Mouse (Mus musculus) left cerebral cortex, postnatal 4 days (tissue): ENCODE results near the gene Pou1f1. TPM values are rescaled to one million over a fixed set of nuclear protein-coding genes. Genes with fewer than 3 reads are reported as not detected.
A peak's percentile ranks its signal among the peaks of the same experiment; 100 is the strongest.

Experiments
- DNase-seq: peaks from one replicate; pipeline ENCODE4 v3.0.0-alpha.2; 2022
- intact Hi-C: fragments of 180-260 bp; cut with DNase I; formaldehyde crosslinking; loops from one replicate; pipeline ENCODE4 v1.15.1; 2025
- total RNA-seq, 2 experiments: library from RNA; stranded (reverse); gene quantifications; 2 replicates each; pipeline ENCODE4 v1.2.3; 2021

Gene Pou1f1
- not detected for total RNA-seq

DNA sequence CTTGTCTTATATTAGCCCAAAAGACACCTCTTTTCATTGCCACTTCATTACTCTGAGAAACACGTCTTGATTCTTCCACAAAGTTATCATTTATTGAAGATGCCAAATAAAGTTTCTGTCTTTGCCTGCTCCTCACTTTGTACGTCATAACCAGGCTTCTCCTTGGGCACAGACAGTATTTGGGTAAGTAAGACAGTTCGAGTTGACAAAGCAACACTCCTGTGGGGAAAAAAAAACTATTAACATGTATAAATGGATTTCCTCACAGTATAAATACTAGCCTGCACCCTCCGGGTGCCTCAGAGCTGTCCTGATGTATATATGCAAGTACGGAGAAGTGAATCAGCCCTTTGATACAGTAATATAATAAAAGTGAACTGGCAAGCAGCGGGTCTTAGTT lies at the start of gene Pou1f1:
TSS of gene Pou1f1 (plus strand) at position 301 of the 400 bp plus-strand sequence.
- DNase-seq, result no peak
- intact Hi-C loops, result no loop called here

DNA sequence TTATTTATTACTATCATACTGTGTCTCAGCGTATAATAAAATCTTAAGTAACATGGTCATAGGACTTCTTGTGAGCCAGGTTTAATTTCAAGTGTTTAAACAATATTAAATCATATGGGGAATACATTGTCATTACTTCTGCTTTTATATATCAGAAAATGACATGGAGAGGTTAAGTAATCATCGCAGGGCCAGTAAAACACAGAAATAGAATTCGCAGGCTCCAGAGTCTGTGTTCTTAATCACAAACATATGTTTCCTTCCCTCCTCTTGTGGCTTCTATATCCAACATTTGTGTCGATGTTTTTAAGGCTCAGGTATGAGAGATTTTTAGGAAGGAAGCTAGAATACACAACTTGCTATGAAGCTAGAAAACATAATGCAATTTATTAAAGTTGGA lies 49.7 kb upstream of the Pou1f1 start:
- DNase-seq, result no peak
- intact Hi-C loops, result loop anchor here (5.0 to 10.0 kb wide), 2 partner anchors 96 to 563 kb away; no protein-coding TSS in a partner anchor

DNA sequence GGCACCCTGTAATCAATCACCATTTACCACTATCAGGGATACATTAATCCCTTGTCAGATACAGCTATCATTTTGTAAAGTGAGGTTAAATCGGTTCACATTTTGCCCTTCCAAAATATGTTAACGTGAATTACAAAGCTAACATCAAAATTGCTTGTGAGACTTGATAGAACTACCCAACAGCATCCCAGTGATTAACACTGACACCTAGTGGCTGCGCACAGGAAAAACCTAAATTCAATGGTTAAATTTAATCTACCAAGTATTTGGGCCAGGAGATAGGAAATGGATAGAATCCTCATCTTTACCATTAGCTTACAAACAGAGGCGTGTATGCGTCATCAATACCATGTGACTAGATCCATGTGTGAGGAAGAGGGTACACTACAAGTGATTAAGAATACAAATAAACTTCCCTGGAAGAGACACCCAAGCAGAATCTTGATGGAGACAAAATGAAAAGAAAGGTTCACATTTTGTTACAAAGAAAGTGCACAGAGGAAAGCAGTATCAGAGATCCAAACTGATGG lies 47.8 kb upstream of the Pou1f1 start:
- intact Hi-C loops, result loop anchor here (5.0 to 10.0 kb wide), 2 partner anchors 98 to 565 kb away; no protein-coding TSS in a partner anchor

DNA sequence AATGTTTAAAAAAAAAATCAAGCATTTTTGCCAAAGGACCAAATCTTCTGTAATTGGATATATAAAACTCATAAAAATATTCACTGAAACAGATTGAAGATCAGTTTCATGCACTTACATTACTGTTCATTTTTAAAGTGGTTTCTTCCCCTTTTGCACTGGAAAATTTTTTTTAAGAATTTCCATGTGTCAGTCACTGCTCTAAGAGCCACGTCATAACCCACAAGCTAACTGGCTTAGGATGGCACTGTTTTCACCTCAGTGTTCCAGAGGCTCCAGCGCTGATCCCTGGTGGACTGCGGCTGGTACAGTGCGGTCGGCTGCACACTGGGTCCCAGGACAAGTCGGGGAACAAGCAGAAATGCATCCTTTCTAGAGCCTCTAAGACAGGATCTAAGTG lies 34.6 kb upstream of the Pou1f1 start:
- intact Hi-C loops, result no loop called here
- DNase-seq, result no peak

More for the DNA sequence above, 47.8 kb upstream of the Pou1f1 start:
- peak; percentile 13 for DNase-seq

DNA sequence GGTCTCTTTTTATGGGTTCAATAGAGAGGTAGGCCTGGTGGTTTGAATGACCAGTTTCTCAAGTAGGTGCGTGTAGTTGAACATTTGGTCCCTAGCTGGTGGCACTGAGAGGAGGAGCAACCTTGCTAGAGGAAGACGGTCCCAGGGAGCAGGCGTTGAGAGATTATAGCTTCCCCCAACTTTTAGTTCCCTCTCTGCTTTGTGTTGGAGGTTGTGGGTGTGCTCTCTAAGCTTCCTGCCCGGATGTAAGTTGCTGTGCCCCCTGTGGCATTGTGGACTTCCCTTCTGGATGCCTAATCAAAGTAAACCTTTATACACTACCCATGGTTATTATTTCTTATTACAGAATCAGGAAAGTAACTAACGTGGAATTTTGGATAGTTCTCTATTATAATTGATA lies 24.3 kb upstream of the Pou1f1 start:
- intact Hi-C loops, result loop anchor here (5.0 kb wide), 1 partner anchor 589 kb away; no protein-coding TSS in a partner anchor
- DNase-seq, result no peak

DNA sequence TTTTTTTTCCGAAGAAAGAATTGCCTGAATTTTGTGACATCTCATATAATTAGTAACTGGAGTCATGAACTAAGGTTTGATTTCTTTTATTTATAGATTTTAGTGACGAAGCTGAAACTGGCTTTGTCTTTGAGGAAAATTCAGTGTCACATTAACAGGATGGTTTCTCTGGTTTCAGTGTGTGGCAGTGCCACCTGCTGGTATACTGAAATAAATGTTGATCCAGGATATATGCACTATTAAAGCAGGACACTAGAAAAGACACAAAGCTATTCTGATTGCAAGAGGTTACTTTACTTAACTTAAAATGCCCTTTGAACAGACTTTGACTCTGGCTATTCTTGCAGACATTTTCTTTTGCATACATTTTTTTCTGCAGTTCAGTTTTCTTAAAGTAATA lies 23.3 kb upstream of the Pou1f1 start:
- intact Hi-C loops, result loop anchor here (5.0 kb wide), 1 partner anchor 590 kb away; no protein-coding TSS in a partner anchor
- DNase-seq, result peak; percentile 27

DNA sequence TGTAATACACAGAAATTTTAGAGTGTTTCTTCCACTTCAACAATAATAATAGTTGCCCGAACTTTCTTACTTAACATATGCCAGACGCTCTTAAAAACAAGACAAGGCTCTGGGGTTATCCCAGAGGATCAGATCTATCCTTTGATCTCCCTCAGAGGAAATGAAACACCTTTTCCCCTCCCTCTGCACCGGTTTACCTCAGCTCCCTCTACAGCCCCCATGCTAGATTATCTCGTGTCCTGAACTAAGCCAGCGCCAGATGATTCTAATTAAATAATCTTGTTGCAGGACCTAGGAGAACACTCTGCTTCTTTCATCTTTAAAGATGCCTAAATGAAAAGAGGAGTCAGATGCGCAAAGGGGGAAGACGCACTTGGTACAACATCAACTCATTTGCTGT lies 6.1 kb upstream of the Pou1f1 start:
- intact Hi-C loops, result no loop called here
- no peak for DNase-seq

DNA sequence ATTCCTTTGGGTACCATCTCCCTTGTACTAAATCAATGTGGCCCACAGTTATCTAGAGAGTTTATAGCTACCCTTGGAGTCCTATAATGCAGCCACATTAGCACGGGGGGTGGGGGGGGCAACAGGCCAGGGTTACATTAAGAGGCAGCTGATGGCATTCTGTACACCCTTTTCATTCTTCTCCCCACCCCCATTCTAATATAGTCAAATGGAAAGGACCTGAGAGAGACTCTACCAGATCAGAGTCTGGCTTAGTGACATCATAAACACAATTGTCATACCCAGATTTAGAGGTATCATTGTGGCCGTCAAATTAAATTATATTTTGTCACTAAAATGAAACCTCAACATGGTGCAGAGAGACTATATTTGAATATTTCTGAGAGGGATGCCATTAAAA lies 5.7 kb downstream of the Pou1f1 start:
- intact Hi-C loops, result no loop called here
- no peak for DNase-seq

DNA sequence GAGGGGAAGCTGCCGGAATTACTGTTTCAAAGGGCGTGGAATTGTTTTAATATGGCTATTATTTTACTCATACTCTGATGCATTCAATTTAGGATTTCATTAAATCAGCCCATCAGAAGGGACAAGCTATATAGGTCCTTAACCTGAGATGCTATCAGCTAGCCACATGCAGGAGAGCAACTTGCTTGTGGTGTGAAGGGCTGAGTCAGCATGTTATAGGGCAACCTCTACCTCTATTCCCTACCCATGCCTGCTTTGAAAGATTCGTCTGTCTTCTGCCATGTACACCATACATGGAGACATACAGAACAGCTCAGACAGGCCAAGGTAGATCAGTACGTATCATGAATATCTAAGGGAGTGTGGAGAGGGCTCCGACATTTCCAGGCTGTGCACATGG lies 6.4 kb downstream of the Pou1f1 start:
- DNase-seq, result no peak
- intact Hi-C loops, result no loop called here

DNA sequence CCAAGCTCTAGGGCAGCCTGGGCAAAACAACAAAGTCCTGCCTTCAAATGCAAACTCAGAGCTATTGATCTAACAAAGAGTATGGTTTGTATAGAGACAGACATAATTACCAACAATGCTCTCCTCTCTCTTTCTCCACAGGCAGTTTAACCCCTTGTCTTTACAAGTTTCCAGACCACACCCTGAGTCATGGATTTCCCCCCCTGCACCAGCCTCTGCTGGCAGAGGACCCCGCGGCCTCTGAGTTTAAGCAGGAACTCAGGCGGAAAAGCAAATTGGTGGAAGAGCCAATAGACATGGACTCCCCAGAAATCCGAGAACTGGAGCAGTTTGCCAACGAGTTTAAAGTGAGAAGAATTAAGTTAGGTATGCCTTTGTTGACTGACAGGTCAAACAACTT lies 9.3 kb downstream of the Pou1f1 start:
- intact Hi-C loops, result no loop called here
- peak; percentile 11 for DNase-seq

DNA sequence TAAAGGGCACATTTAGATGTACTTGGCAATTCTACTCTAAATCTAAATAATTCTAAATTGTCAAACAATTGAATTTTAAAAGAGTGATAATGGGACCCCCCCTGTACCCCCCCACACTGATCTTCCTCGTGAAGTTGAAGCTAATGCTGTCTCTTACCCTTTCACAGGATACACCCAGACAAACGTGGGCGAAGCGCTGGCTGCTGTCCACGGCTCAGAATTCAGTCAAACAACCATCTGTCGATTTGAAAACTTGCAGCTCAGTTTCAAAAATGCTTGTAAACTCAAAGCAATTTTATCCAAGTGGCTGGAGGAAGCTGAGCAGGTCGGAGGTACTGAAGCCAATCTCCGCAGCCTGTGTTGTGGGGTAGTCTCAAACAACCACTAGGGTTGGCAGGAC lies 11.4 kb downstream of the Pou1f1 start:
- intact Hi-C loops, result no loop called here

DNA sequence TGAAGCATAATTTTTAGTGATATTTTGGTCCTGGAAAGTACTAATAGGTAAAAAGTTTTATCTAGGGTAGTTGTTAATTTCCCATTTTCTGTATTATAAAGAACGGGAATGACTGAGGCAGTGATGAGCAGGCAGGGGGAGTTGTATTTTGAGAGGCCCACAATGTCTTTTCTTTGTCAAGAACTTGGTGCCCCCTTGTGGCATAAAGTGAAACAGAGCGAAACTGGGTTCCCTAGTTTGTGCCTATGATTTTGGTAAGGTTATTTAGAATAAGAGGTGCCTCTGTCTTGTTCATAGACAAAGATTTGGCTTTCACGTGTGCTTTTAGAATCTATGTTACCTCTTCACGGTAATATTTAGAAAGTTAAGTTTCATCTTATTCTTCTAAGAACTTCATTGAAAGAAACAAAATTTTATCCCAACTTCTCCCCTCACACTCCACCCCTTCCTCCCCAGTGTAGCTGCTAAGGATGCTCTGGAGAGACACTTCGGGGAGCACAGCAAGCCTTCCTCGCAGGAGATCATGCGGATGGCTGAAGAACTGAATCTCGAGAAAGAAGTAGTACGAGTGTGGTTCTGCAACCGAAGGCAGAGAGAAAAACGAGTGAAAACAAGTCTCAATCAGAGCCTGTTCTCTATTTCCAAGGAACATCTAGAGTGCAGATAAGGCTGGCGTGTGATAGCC lies 13.1 kb downstream of the Pou1f1 start:
- peak; percentile 47 for DNase-seq
- intact Hi-C loops, result no loop called here

More for the DNA sequence above, 11.4 kb downstream of the Pou1f1 start:
- DNase-seq, result peak; percentile 45

DNA sequence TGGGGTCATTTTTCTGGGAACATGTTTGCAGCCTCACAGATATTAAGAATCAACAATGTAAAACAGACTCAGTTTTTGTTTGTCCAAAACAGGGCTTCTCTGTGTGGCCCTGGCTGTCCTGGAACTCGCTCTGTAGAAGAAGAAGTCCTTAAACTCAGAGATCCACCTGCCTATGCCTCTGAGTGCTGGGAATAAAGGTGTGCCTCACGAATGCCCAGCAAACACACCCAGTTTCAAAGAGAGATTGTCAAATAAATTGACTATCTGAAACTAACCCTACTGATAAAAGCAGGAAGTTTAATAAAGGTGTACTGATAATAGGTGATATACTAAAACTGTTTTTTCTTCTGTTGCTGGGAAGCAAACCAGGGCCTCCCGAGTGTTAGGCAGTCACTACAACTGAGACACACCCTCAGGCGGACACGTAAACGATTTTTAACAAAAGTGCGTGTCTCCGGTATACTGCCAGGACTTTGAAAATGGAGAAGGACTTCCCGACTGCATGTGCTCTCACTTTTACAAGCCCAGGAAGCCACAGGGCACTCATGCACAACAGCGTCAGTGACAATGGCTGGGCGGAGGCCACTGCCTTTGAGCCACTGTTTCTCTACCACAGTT lies 23.5 kb downstream of the Pou1f1 start:
- intact Hi-C loops, result no loop called here
- no peak for DNase-seq

DNA sequence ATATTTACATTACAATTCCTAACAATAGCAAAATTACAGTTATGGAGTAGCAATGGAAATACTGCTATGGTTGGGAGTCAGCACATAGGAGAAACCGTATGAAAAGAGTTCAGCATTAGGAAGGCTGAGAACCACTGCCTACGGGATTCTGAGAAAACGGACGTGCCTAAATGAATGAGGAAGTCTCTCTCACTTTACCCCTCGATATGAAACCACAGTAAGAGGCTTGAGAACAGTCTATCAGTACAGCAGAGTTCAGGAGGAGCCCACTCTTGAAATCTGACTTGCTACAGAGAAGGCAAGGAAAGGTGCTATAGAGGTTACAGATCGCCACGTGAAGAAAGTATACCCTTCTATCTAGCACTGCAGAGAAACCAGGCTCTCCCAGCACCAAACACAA lies 28.6 kb downstream of the Pou1f1 start:
- intact Hi-C loops, result no loop called here
- DNase-seq, result no peak

DNA sequence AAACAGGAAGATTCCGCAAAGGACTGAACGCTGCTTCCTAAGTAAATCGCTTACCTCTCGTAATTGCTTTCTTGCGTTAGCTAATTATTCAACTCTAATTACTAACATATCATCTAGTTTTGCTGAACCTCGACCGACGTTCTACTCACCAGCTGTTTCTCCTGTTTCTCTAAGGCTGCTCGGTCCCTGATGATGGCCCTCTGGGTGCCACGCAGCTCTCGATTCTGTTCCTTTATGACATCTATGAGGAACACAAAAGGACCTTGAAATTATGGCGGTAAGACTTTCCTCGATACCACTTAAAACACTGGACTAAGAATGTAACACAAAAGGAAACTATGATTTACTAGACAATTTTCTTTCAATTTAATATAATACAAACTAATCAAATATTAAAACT lies 30.5 kb downstream of the Pou1f1 start:
- DNase-seq, result no peak
- intact Hi-C loops, result no loop called here

DNA sequence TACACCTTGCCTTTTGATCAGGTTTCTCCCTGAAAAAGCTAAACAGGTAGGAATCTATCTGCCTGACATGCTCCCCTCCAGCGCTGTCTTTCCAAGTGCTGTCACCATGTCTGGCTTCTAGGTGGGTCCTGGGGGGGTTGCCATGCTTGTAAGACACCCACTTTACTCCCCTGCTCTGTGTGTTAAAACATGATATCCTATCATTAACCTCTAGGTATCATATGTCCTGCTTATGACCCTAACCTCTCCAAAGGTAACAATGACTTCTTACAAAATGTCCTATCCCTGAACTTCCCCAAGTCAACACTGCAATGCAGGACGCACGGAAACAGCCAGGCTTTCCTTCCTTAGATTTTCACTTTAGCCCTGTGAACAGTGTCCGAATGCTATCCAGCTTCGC lies 34.0 kb downstream of the Pou1f1 start:
- intact Hi-C loops, result no loop called here
- DNase-seq, result no peak

DNA sequence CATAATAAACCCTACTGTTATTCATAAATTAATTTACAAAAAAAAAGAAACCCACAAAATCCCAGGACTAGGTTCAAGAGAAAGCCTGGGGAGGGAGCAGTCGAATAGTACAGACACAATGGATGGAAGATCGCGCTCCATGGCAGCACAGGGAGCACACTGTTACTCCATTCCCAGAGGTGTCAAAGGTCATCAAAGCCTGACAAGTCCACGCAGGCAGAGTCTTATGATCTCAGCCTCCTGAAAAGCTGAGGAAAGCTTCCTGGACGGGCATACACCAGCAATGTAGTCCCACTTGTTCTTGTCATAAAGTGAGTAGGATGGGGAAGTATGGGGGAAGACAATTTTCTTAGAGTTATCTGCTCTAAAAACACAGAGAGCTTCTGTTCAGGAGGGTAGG lies 37.1 kb downstream of the Pou1f1 start:
- DNase-seq, result no peak
- intact Hi-C loops, result no loop called here

DNA sequence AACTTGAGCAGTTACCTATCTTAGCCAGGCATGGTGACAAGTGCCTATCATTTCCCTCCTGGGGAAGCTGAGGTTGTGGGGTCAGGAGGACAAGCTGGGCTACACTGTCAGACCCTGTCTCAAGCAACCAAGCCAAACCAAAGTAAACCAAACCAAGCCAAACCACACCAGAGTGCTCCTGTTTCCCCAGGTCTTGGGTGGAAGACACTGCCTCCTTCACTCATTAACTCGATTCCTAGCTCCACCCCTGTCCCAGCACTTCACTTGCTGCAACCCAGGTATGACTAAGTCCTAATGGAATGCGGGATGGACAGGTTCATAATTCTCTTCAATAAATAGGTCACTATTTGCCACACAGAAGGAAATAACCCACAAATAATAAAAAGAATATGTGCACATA lies 39.3 kb downstream of the Pou1f1 start:
- intact Hi-C loops, result no loop called here
- no peak for DNase-seq

DNA sequence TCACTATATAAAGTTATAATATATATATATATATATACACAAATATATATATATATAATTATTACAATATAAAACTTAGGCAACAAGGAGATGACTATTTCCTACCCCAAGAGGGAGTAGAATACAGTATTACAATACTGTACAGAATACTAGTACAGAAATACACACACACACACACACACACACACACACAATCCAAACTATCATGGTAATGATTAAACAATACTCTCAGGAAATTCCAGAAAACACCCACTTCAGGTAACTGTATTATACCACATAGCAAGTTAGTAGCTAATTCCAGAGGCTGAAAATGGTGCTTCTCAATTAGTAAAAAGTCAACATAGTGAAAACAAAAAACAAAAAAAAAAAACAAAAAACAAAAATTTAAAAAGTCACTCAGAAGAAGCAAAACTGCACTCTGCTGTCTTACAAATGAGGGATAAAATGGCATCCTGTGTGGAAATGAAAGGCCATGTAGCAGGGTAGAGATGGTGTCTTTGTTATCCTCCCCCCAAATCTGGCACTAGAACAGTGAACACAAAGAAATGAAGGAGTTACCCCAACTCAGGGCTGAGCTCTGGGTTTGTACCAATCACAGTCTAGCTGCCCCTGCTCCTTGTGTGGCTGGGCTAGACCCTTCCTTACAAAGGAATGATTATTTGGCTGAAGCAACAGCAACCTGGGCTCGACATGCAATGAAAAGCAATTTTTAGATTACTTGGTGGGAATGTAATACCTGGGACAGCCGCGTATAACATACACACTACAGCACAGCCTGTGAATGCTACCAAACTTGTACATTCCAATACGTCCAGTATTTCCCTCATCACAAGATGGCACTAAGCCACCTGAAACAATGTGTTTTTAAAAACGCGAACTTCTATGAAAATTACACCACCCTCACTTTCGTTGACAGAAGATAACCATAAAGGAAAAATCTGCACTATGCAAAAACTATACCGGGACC lies 41.0 kb downstream of the Pou1f1 start:
- no peak for DNase-seq
- intact Hi-C loops, result no loop called here

DNA sequence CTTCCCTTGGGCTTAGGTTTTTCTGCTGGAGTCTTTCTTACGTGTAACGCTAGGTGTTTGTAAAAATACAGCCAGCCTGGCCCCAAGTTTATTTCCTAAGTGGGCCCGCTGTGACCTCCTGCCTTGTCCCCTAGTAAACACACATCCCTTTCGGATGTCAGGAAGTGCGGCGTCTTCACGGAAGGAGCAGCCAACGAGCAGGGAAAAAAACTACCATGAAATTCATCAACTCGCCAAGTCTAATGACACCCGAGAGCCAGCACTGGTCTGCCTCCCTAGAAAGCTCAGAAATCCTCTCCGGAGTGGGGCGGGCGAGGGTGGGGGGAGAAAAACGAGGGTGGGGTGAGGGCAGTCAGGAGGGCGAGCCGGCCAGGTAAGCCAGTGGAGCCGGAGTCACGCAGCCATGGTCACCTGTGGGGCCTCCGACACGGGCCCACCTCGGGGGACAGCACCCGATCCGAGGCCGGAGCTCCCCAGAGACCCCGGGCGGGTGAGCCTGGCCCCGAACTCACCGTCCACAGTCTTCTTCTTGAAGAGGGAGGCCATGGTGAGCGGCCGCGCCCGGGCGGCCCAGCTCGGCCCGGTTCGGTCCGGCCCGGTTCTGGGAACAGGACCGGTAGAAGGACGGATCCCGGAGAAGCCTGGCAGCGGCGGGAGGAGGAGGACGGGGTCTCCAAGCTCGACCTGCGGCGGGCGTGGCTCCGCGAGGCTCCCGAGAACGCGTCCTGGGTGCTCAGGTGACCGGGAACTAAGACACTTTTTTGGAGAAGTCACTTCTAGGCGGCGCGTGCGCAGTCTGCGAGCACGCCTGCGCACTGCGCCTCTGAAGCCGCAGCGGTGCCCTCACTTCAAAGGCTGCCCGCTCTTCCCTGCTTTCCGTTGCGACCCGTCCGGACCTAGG lies 41.9 kb downstream of the Pou1f1 start, which contains the start of gene Chmp2b:
TSS of gene Chmp2b (minus strand) at position 764 of the 901 bp plus-strand sequence.
- DNase-seq, result peak; percentile 87
- intact Hi-C loops, result no loop called here
